Mouse (Mus musculus) midbrain, embryonic 11.5 days (tissue): ENCODE results near the gene Arhgap1. TPM values are rescaled to one million over a fixed set of nuclear protein-coding genes. Genes with fewer than 3 reads are reported as not detected.

Experiments used
- ATAC-seq: fragments of 200-750 bp; cut with Nextera tagmentation; 2 replicates; pipeline ENCODE4 v1.8.0; 2017; ENCODE audit warnings: moderate TSS enrichment, moderate library complexity; ENCODE audit not compliant: low FRiP score
- DNase-seq: peaks from one replicate; pipeline ENCODE4 v3.0.0; 2015; ENCODE audit warnings: low spot score; ENCODE audit errors: missing footprints
- H3K27ac ChIP-seq: fragments of 300-500 bp; sonication (generic); 2 replicates; pipeline ENCODE4 v1.5.1; 2014; ENCODE audit warnings: low read depth, low read length
- H3K27me3 ChIP-seq: fragments of 300-500 bp; sonication (generic); 2 replicates; pipeline ENCODE4 v1.6.1; 2014; ENCODE audit warnings: mild to moderate bottlenecking, low read length, moderate library complexity, mixed read lengths; ENCODE audit not compliant: control insufficient read depth, insufficient read depth
- H3K36me3 ChIP-seq: fragments of 300-500 bp; sonication (generic); 2 replicates; pipeline ENCODE4 v1.6.1; 2014; ENCODE audit warnings: mild to moderate bottlenecking, low read length, moderate library complexity, mixed read lengths; ENCODE audit not compliant: control insufficient read depth, insufficient read depth
- H3K4me1 ChIP-seq: fragments of 300-500 bp; sonication (generic); 2 replicates; pipeline ENCODE4 v1.6.1; 2014; ENCODE audit warnings: low read length; ENCODE audit not compliant: control insufficient read depth, insufficient read depth
- H3K4me2 ChIP-seq: fragments of 300-500 bp; sonication (generic); 2 replicates; pipeline ENCODE4 v1.6.1; 2014; ENCODE audit warnings: mild to moderate bottlenecking, moderate library complexity
- H3K4me3 ChIP-seq: fragments of 300-500 bp; sonication (generic); 2 replicates; pipeline ENCODE4 v1.5.1; 2014; ENCODE audit warnings: low read depth, low read length
- H3K9ac ChIP-seq: fragments of 300-500 bp; sonication (generic); 2 replicates; pipeline ENCODE4 v1.6.1; 2014; ENCODE audit warnings: low read length
- H3K9me3 ChIP-seq: fragments of 300-500 bp; sonication (generic); 2 replicates; pipeline ENCODE4 v1.6.1; 2016; ENCODE audit warnings: low read length; ENCODE audit not compliant: control insufficient read depth
- WGBS: fragments of 180-500 bp; shearing (Covaris S2); extraction: QIAGEN DNeasy Blood & Tissue Kit; methylation state at CpG from one replicate; pipeline ENCODE4 v1.1.7; 2014; 5-methylcytosine and 5-hydroxymethylcytosine counted together
- polyA plus RNA-seq: library from polyadenylated mRNA; unstranded; fragments of >200 nt; fragmentation: Nextera tagmentation; extraction: Ambion mirVana; gene quantifications from 2 replicates; pipeline ENCODE4 v1.2.1, GENCODE M21; 2014

Arhgap1 gene
- polyA plus RNA-seq, 1 experiment from 2014 or later = 69.7 TPM

DNA sequence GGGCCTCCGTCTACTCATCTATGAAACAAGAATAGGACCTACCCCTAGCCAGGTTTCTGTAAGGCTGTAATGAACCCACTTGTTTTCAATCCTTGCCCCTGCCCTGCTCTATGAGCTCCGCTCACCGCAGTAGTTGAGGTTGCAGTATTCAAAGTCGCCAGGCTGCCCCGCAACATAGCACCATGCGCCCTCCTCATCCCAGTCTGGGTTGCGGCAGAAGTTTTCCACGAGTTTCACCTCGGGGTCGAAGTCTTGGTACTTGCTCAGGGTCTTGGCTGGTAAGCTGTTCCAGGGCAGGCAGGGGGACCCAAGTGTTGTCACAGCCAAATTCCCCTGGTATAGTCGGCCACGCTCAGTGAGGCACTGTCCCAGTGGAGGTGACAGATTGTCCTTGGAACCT lies 19.3 kb upstream of the Arhgap1 start:
- no peaks in the 10 kb centered on the region for H3K4me1 ChIP-seq
- H3K27me3 ChIP-seq = no peaks in the 10 kb centered on the region
- H3K9ac ChIP-seq = no peak overlapping the region
- ATAC-seq = no peak
- no peaks in the 10 kb centered on the region for H3K36me3 ChIP-seq
- no peak overlapping the region for H3K4me3 ChIP-seq
- H3K27ac ChIP-seq = no peak overlapping the region
- no peak overlapping the region for H3K4me2 ChIP-seq
- no peaks in the 10 kb centered on the region for H3K9me3 ChIP-seq
- 93% methylated on average over 12 of the region's 12 CpGs for WGBS
- no peak for DNase-seq

DNA sequence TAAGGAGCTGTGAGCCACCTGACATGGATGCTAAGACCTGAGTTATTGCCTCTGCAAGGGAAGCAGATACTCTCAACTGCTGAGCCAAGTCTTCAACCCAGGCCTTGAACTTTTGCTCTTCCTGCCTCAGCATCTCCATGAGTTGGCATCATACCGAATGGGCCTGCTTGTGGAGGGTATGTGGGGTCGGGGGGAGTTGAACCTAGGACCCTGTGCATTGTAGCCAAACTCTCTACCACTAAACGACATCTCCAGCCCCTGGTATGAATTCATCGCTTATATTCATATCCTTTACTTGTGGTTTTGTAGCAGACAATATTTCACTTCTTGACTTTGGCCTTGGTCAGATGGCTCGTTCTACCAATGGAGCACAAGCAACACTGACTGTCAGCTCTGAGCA lies 17.8 kb upstream of the Arhgap1 start:
- no peak overlapping the region for H3K9ac ChIP-seq
- H3K27me3 ChIP-seq = no peaks in the 10 kb centered on the region
- H3K27ac ChIP-seq = no peak overlapping the region
- H3K4me2 ChIP-seq = no peak overlapping the region
- WGBS = 83% methylated on average over 5 of the region's 5 CpGs
- ATAC-seq = no peak
- DNase-seq = no peak
- H3K4me1 ChIP-seq = no peaks in the 10 kb centered on the region
- no peaks in the 10 kb centered on the region for H3K9me3 ChIP-seq
- H3K4me3 ChIP-seq = no peak overlapping the region
- no peaks in the 10 kb centered on the region for H3K36me3 ChIP-seq

DNA sequence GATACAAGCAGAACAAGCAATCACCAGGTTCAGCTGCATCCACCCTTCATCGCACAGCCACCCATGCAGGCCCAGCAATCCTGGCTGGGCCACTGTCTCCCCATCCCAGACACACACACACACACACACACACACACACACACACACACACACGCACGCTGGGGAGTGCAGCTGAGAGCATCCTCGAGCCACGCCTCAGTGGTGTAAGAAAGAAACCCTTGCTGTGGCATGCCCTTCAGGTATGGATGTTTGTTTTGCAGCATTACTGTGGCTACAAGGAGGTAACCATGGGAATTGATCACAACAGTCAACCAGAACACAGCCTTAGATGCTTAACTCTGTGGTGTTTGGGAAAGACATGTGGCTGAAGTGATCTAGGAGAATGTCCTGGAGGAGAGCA lies 17.3 kb upstream of the Arhgap1 start:
- 85% methylated on average over 5 of the region's 5 CpGs for WGBS
- no peak for ATAC-seq

DNA sequence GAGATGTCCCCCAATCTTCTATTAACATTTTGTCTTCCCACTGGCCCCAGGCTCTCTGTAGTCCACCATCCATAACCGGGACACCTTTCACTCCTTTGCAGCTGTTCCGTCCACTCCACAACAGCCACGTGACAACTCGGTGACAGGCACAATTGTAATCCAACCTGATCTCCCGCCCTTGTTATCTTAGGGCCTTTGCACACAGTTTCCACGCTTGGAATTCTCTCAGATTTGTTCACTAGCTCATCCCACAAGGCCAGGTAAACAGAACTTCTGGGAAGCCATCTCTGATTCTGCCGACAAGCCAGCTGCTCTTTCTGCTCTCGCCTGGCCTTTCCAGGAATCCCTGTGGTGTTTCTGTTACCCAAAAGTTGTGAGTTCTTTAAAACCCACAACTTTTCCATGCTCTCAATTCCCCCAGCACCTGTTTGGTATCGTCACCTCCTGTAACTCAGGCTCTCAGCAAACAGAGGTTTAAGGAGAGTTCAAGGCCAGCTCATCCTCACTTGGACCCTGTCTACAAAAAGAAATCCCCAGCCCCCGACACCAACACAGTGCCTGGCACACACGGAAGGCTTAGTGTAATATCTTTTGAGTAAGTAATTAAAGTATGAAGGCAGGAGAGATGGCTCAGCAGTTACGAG lies 16.2 kb upstream of the Arhgap1 start:
- H3K27me3 ChIP-seq = no peaks in the 10 kb centered on the region
- DNase-seq = peak; percentile 39
- no peak overlapping the region for H3K4me3 ChIP-seq
- 81% methylated on average over 12 of the region's 12 CpGs for WGBS
- no peaks in the 10 kb centered on the region for H3K9me3 ChIP-seq
- no peak overlapping the region for H3K27ac ChIP-seq
- no peaks in the 10 kb centered on the region for H3K36me3 ChIP-seq
- H3K4me1 ChIP-seq = no peaks in the 10 kb centered on the region
- no peak overlapping the region for H3K9ac ChIP-seq
- H3K4me2 ChIP-seq = no peak overlapping the region
- no peak for ATAC-seq

More for the DNA sequence above, 17.3 kb upstream of the Arhgap1 start:
- Histone ChIP-seq H3K9ac (no peak overlapping the region), H3K27me3 (no peaks in the 10 kb centered on the region), H3K4me2 (no peak overlapping the region), H3K27ac (no peak overlapping the region), H3K4me3 (no peak overlapping the region), H3K36me3 (no peaks in the 10 kb centered on the region), H3K4me1 (no peaks in the 10 kb centered on the region), H3K9me3 (no peaks in the 10 kb centered on the region)
- DNase-seq = peak; percentile 44

DNA sequence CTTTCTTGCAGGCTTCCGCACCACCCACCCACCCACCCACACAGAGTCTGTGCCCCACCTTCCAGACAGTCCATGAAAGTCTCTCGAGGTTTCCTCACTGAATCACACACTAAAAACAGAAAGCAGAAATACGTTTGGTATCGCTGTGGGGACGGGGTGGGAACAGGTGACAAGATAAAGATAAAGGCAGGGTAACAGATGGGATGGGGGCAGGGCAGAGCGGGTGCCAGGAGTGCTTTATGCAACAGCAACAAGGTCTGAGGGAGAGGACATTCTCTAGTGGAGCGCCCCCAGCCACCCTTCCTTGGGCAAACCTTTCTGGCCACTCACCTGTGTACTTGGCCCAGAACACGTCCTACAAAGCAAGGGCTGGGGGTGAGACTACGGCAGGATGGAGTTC lies 14.8 kb upstream of the Arhgap1 start:
- ATAC-seq = no peak
- WGBS = 87% methylated on average over 9 of the region's 9 CpGs
- Histone ChIP-seq H3K4me3 (no peak overlapping the region), H3K36me3 (no peaks in the 10 kb centered on the region), H3K4me2 (no peak overlapping the region), H3K27ac (no peak overlapping the region), H3K9me3 (no peaks in the 10 kb centered on the region), H3K9ac (no peak overlapping the region), H3K27me3 (no peaks in the 10 kb centered on the region), H3K4me1 (no peaks in the 10 kb centered on the region)
- no peak for DNase-seq

DNA sequence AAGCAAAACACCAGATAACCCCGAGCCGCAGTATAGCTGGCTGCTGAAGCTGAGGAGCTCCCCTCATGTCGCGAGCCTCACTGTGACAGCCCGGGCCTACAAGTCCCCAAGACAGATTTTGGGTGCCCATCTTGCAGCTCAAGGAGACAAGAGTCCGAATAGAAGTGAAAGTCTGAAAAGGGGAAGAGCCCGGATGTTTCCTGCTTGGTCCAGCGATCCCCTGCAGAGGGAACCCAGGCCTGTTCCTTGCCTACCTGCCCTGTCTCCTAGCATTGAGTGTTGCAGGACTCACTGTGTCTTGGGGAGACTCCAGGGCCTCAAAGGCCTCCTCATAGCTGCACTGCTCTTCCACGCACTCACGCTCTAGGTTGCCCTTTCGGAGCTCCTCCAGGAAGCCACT lies 14.2 kb upstream of the Arhgap1 start:
- no peak overlapping the region for H3K4me3 ChIP-seq
- H3K27ac ChIP-seq = no peak overlapping the region
- H3K4me2 ChIP-seq = no peak overlapping the region
- H3K4me1 ChIP-seq = no peaks in the 10 kb centered on the region
- H3K36me3 ChIP-seq = no peaks in the 10 kb centered on the region
- ATAC-seq = no peak
- H3K9me3 ChIP-seq = no peaks in the 10 kb centered on the region
- DNase-seq = peak; percentile 67
- no peaks in the 10 kb centered on the region for H3K27me3 ChIP-seq
- H3K9ac ChIP-seq = no peak overlapping the region
- 87% methylated on average over 11 of the region's 11 CpGs for WGBS

DNA sequence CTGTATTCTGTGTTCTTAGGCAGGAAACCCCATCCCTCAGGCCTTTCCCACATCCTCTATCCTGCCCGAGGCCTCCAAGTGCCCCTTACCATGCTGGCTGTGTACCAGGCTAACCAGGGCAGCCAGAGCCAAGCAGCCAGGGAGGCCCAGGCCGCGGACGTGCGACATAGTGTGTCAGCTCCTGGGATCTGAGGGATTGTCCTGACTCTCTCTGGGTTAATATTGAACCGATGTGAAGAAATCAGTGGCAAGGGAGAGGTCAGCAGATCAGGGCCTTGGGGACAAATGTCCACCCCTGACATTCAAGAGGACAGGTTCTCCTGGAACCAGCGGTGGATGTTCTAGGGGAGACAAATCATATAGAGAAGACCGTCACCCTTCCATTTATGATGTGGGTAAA lies 13.4 kb upstream of the Arhgap1 start, which contains the start of gene F2:
Gene F2, minus strand, starts transcription at position 186 of the 400 bp plus-strand sequence.
- no peak within 1 kb of the TSS for H3K4me2 ChIP-seq
- H3K9ac ChIP-seq = no peak within 1 kb of the TSS
- H3K27ac ChIP-seq = no peak within 1 kb of the TSS
- H3K27me3 ChIP-seq = no peaks in the 10 kb centered on the region
- ATAC-seq (no peak), DNase-seq (peak; percentile 4)
- H3K9me3 ChIP-seq = no peaks in the 10 kb centered on the region
- WGBS = 91% methylated on average over 8 of the region's 8 CpGs
- no peak within 1 kb of the TSS for H3K4me3 ChIP-seq
- no peaks in the 10 kb centered on the region for H3K4me1 ChIP-seq
- no peaks in the 10 kb centered on the region for H3K36me3 ChIP-seq

DNA sequence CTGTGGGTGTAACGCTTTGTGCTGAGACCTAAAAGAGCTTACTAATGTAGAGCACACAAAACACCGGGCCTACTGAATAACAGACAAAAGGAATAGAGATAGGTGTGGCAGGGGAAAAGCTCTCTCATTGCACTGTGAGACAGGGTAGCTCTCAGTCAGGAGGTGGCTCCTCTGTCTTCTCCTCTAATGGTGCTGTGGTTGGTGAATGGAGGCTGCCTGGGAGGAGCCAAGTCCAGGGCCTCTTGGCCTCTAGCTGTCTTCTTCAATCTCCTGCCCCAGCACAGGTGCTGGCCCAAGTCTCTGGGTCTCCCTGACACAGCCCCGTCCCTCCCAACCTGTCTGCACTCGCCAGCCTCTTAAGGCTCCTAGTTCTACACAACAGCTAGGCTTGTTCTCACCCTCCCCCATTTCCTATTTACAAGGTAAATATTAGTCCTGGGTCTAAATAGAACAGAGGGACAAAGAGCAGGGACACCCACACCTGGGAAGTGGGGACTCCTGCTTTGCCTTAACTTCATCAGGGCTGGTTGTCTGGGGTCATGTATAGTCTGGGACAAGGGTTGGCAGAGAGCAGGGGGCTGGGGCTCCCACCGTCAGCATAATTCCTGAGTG lies 12.8 kb upstream of the Arhgap1 start:
- Histone ChIP-seq H3K9me3 (no peaks in the 10 kb centered on the region), H3K27ac (no peak overlapping the region), H3K9ac (no peak overlapping the region), H3K4me1 (no peaks in the 10 kb centered on the region), H3K4me2 (no peak overlapping the region), H3K27me3 (no peaks in the 10 kb centered on the region), H3K4me3 (no peak overlapping the region), H3K36me3 (no peaks in the 10 kb centered on the region)
- ATAC-seq = no peak
- DNase-seq = peak; percentile 77
- 82% methylated on average over 5 of the region's 5 CpGs for WGBS

DNA sequence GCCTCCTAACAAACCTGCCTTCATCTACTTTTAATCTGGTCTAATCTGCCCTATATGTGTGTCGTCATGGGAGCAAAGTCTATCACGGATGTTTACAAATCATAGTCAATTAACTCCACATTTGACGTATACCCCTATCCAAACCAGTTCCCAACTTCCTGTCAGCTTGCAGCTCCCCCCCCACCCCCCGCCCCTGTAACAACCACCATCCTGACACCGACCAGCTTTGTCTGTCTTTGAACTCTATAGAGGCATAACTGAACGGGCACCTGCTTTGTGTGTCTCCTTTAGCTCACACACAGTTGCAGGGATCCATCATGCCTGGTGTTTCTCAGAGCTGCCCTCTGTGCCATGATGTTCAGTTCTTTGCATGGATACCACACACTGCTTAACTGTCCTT lies 10.7 kb upstream of the Arhgap1 start:
- no peak overlapping the region for H3K9ac ChIP-seq
- DNase-seq (peak; percentile 19), ATAC-seq (no peak)
- H3K4me2 ChIP-seq = no peak overlapping the region
- WGBS = 82% methylated on average over 6 of the region's 6 CpGs
- no peak overlapping the region for H3K27ac ChIP-seq
- no peaks in the 10 kb centered on the region for H3K4me1 ChIP-seq
- no peaks in the 10 kb centered on the region for H3K36me3 ChIP-seq
- H3K27me3 ChIP-seq = no peaks in the 10 kb centered on the region
- H3K4me3 ChIP-seq = no peak overlapping the region
- H3K9me3 ChIP-seq = no peaks in the 10 kb centered on the region
